Mouse (Mus musculus): ENCODE measurements at regions not wholly inside any gene's neighbourhood (a gene's known extent, or its start where the extent isn't known, plus 50 kb on each side); places are given as distances from the start of the nearest gene placed in this dataset.

GRCm38 (mm10) chr4:87708981-87709645 is 324.1 kb downstream of the Mllt3 start:
- H3K4me3 ChIP-seq, result no peak overlapping the region

GRCm38 (mm10) chr4:87707386-87707785 is 325.8 kb downstream of the Mllt3 start:
- intact Hi-C loops (cut with DNase I), result no loop called here
- H3K4me1 ChIP-seq (ENCODE audit: control insufficient read depth, insufficient read depth, low read length), result no peaks in the 10 kb centered on the region
- 65% methylated on average over 2 of the region's 2 CpGs for WGBS
- no peak overlapping the region for H3K4me3 ChIP-seq
- DNase-seq, result no peak
- no peak for TF ChIP-seq CTCF (IDR thresholded peaks at IDR 0.05)
- TF ChIP-seq EP300 (IDR thresholded peaks at IDR 0.05; ENCODE audit: insufficient read depth, low read depth, low read length), result no peak
- no peak for TF ChIP-seq POLR2A (IDR thresholded peaks at IDR 0.05; ENCODE audit: insufficient read depth, low read depth, low read length)
- H3K79me2 ChIP-seq (replicated peaks; ENCODE audit: control insufficient read depth, insufficient read depth, low read length), result no peaks in the 10 kb centered on the region
- no peaks in the 10 kb centered on the region for H3K36me3 ChIP-seq (ENCODE audit: control insufficient read depth, insufficient read depth, low read length)
- no peak overlapping the region for H3K27ac ChIP-seq
- H3K9ac ChIP-seq (ENCODE audit: low read depth, low read length), result no peak overlapping the region
- no peaks in the 10 kb centered on the region for H3K27me3 ChIP-seq (ENCODE audit: control insufficient read depth, insufficient read depth, low read length)

More at GRCm38 (mm10) chr4:87708981-87709645, 324.1 kb downstream of the Mllt3 start:
- Histone ChIP-seq H3K27ac (no peak overlapping the region), H3K4me1 (ENCODE audit: control insufficient read depth, insufficient read depth, low read length) (no peaks in the 10 kb centered on the region), H3K9ac (ENCODE audit: low read depth, low read length) (no peak overlapping the region), H3K27me3 (ENCODE audit: control insufficient read depth, insufficient read depth, low read length) (no peaks in the 10 kb centered on the region), H3K36me3 (ENCODE audit: control insufficient read depth, insufficient read depth, low read length) (no peaks in the 10 kb centered on the region), H3K79me2 (replicated peaks; ENCODE audit: control insufficient read depth, insufficient read depth, low read length) (no peaks in the 10 kb centered on the region)
- TF ChIP-seq POLR2A (IDR thresholded peaks at IDR 0.05; ENCODE audit: insufficient read depth, low read depth, low read length) (no peak), EP300 (IDR thresholded peaks at IDR 0.05; ENCODE audit: insufficient read depth, low read depth, low read length) (no peak), CTCF (IDR thresholded peaks at IDR 0.05) (no peak)
- DNase-seq, result no peak
- intact Hi-C loops (cut with DNase I), result no loop called here
- 19% methylated on average over 5 of the region's 5 CpGs for WGBS

- no peaks in the 10 kb centered on the region for H3K27me3 ChIP-seq (ENCODE audit: control insufficient read depth, insufficient read depth, low read length)
- DNase-seq, result no peak
- no peaks in the 10 kb centered on the region for H3K79me2 ChIP-seq (replicated peaks; ENCODE audit: control insufficient read depth, insufficient read depth, low read length)
- H3K27ac ChIP-seq, result no peak overlapping the region
- no peaks in the 10 kb centered on the region for H3K4me1 ChIP-seq (ENCODE audit: control insufficient read depth, insufficient read depth, low read length)
- intact Hi-C loops (cut with DNase I), result no loop called here
- no peak overlapping the region for H3K9ac ChIP-seq (ENCODE audit: low read depth, low read length)
- H3K4me3 ChIP-seq, result no peak overlapping the region
- H3K36me3 ChIP-seq (ENCODE audit: control insufficient read depth, insufficient read depth, low read length), result no peaks in the 10 kb centered on the region
- TF ChIP-seq EP300 (IDR thresholded peaks at IDR 0.05; ENCODE audit: insufficient read depth, low read depth, low read length) (no peak), CTCF (IDR thresholded peaks at IDR 0.05) (no peak), POLR2A (IDR thresholded peaks at IDR 0.05; ENCODE audit: insufficient read depth, low read depth, low read length) (no peak)
- WGBS, result 89% methylated on average over 4 of the region's 4 CpGs
Observed at GRCm38 (mm10) chr4:87702834-87703233, 330.3 kb downstream of the Mllt3 start.

GRCm38 (mm10) chr4:87702290-87702689 is 330.9 kb downstream of the Mllt3 start:
- no peaks in the 10 kb centered on the region for H3K27me3 ChIP-seq (ENCODE audit: control insufficient read depth, insufficient read depth, low read length)
- intact Hi-C loops (cut with DNase I), result no loop called here
- TF ChIP-seq EP300 (IDR thresholded peaks at IDR 0.05; ENCODE audit: insufficient read depth, low read depth, low read length), result no peak
- no peak for TF ChIP-seq POLR2A (IDR thresholded peaks at IDR 0.05; ENCODE audit: insufficient read depth, low read depth, low read length)
- no peak for TF ChIP-seq CTCF (IDR thresholded peaks at IDR 0.05)
- H3K36me3 ChIP-seq (ENCODE audit: control insufficient read depth, insufficient read depth, low read length), result no peaks in the 10 kb centered on the region
- H3K27ac ChIP-seq, result no peak overlapping the region
- DNase-seq, result no peak
- no peak overlapping the region for H3K4me3 ChIP-seq
- H3K4me1 ChIP-seq (ENCODE audit: control insufficient read depth, insufficient read depth, low read length), result no peaks in the 10 kb centered on the region
- H3K79me2 ChIP-seq (replicated peaks; ENCODE audit: control insufficient read depth, insufficient read depth, low read length), result no peaks in the 10 kb centered on the region
- no peak overlapping the region for H3K9ac ChIP-seq (ENCODE audit: low read depth, low read length)
- WGBS, result 64% methylated on average over 3 of the region's 3 CpGs

- H3K4me1 ChIP-seq (ENCODE audit: control insufficient read depth, insufficient read depth, low read length), result no peaks in the 10 kb centered on the region
- no peak overlapping the region for H3K9ac ChIP-seq (ENCODE audit: low read depth, low read length)
- TF ChIP-seq EP300 (IDR thresholded peaks at IDR 0.05; ENCODE audit: insufficient read depth, low read depth, low read length) (no peak), CTCF (IDR thresholded peaks at IDR 0.05) (no peak), POLR2A (IDR thresholded peaks at IDR 0.05; ENCODE audit: insufficient read depth, low read depth, low read length) (no peak)
- no peaks in the 10 kb centered on the region for H3K27me3 ChIP-seq (ENCODE audit: control insufficient read depth, insufficient read depth, low read length)
- WGBS, result 72% methylated on average over 4 of the region's 4 CpGs
- intact Hi-C loops (cut with DNase I), result no loop called here
- H3K36me3 ChIP-seq (ENCODE audit: control insufficient read depth, insufficient read depth, low read length), result no peaks in the 10 kb centered on the region
- no peak overlapping the region for H3K4me3 ChIP-seq
- DNase-seq, result no peak
- H3K27ac ChIP-seq, result no peak overlapping the region
- H3K79me2 ChIP-seq (replicated peaks; ENCODE audit: control insufficient read depth, insufficient read depth, low read length), result no peaks in the 10 kb centered on the region
Observed at GRCm38 (mm10) chr4:87701024-87701423, 332.1 kb downstream of the Mllt3 start.

GRCm38 (mm10) chr4:87700508-87700907 is 332.7 kb downstream of the Mllt3 start:
- Histone ChIP-seq H3K9ac (ENCODE audit: low read depth, low read length) (no peak overlapping the region), H3K27me3 (ENCODE audit: control insufficient read depth, insufficient read depth, low read length) (no peaks in the 10 kb centered on the region), H3K4me1 (ENCODE audit: control insufficient read depth, insufficient read depth, low read length) (no peaks in the 10 kb centered on the region), H3K36me3 (ENCODE audit: control insufficient read depth, insufficient read depth, low read length) (no peaks in the 10 kb centered on the region), H3K4me3 (no peak overlapping the region), H3K27ac (no peak overlapping the region), H3K79me2 (replicated peaks; ENCODE audit: control insufficient read depth, insufficient read depth, low read length) (no peaks in the 10 kb centered on the region)
- no peak for DNase-seq
- WGBS, result 81% methylated on average over 2 of the region's 2 CpGs
- TF ChIP-seq EP300 (IDR thresholded peaks at IDR 0.05; ENCODE audit: insufficient read depth, low read depth, low read length) (no peak), CTCF (IDR thresholded peaks at IDR 0.05) (no peak), POLR2A (IDR thresholded peaks at IDR 0.05; ENCODE audit: insufficient read depth, low read depth, low read length) (no peak)
- intact Hi-C loops (cut with DNase I), result no loop called here
